Mouse (Mus musculus) cerebellum, adult 9-11 months (tissue): ENCODE measurements around the gene Dusp15.
A peak's percentile ranks its signal among the peaks of the same experiment; 100 is the strongest.

Experiments used
- DNase-seq: peaks from one replicate; pipeline ENCODE4 v3.0.0; 2022

Gene Dusp15

DNA sequence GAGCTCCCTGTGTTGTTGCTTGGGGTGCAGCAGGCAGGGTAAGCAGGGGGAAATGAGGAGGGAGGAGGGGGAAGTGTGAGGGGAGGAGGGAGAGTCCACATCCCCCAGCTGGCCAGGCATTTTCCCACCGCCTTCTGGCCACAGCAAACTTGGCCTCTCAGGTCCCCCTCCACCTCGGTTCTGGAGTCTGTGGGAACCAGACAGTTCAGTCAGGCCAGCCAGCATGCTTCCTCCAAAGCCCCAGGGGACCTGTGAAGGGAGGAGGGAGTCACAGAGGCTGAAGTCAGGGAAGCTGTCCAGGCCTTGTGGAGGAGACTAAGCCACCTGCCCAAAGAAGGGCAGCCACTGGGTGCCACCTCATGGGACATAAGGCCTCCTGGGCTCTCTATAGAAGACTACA lies 21.2 kb downstream of the Dusp15 start:
- no peak for DNase-seq

DNA sequence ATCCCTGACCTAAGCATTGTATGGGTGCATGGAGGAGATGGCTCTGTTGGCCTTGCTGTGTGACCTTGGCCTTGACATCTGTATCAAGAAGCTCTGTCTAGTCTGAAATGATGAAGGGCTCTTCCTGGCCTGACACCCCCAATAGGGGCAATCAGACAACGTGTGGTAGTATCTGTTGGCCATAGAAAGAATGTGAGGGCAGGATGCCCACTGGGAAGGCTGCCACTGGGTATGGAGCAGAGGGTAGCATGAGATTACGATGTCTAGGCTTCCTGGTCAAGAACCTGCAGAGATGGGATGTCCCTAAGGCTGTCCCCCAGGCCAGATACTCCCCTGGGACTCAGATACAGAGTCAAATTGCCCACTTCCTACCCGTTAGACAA lies 22.5 kb downstream of the Dusp15 start:
- no peak for DNase-seq

- no peak for DNase-seq
Observed at GRCm38 (mm10) chr2:152928219-152928987, 23.1 kb downstream of the Dusp15 start.

DNA sequence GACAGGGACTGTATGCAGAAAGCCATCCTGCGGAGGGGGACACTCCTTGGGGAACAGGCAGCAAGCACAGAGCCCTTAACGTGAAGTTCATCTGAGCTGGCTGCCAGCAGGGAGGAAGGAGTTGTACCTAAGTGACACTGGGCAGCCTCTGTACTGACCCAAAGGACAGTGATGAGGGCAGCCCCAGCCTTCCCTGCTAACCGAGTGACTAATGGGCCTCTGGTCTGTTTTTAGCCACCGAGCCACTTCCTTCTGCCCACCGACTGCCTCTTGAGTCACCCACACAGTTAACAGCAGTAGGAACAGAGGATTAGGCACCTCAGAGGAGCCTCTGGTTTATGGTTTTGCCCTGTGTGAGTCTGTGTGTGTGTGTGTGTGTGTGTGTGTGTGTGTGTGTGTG lies 24.1 kb downstream of the Dusp15 start:
- DNase-seq: no peak

DNA sequence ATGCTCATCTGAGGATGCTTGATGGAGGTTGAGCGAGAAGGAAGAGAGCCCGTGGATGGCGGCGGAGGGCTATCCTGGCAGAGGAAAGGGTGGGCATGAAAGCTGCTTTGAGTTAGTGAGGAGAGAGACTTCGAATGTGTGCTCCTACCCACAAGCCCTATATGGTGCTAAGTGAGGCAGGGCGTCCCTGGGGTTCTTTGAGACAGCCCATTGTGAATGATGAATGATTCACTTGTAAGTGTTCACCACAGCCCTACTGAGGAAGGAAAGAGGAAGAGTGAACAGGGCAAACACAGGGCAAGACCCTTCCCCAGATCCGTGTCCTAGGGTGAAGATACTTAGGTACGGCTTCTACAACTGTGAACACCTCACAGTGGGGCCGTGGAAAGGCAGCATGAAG lies 24.6 kb downstream of the Dusp15 start:
- DNase-seq: no peak

GRCm38 (mm10) chr2:152925189-152925872 lies 26.2 kb downstream of the Dusp15 start:
- no peak for DNase-seq

DNA sequence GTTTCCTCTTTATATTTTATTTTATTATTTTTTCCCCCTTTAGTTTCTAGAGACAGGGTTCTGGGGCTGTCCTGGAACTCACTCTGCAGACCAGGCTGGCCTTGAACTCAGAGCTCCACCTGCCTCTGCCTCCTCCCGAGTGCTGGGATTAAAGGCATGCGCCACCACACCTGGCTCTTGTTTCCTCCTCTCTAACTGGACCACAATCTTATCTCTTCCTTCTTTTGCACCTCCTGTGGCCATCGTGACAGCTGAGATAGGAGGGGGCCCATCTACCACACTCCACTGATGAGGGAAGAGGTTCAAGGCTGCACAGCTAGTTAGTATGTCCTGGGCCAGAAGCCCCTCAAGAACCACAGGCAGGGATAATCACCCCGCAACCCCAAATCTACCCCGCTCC lies 27.0 kb downstream of the Dusp15 start:
- DNase-seq: no peak

DNA sequence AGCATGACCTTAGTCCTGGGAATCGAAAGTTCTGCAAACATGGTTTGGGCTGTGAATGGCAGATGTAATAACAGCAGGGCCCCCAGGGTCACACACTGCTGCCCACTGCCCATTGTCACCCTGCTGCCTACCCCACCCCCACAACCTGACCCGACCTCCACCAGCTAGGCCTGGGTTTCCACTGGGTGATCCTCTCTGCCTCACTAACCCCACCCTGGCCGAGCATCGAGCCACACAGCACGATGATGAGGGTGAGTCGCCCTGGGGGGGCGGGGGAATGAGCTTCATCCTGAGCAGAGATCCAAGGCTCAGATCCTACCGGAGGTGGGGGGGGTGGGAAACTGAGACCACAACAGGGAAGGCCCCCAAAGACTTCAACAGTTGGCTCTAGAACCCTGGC lies 27.4 kb downstream of the Dusp15 start:
- DNase-seq: no peak

- DNase-seq: peak; percentile 72
Observed at GRCm38 (mm10) chr2:152923621-152924020, 27.9 kb downstream of the Dusp15 start.

DNA sequence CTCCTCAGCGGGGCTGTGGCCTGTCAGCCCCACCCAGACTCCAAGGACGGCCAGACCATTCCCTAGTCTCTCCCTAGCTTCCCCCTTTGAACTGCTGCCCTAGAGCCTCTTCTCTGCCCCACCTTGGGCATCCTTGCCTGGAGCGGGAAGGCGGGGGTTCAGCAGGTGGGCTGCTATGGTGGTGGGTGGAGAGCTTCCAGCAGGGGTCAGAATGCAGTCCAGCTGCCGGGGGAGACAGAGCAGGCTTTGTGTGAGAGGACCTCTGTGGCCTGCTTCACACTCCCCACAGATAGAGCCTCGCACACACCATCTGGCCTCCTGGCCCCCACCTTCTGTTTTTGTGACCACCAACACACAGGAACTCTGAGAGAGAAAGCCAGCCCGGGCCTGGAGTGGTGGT lies 29.1 kb downstream of the Dusp15 start:
- DNase-seq: no peak

- no peak for DNase-seq
Observed at GRCm38 (mm10) chr2:152917671-152918070, 33.8 kb downstream of the Dusp15 start.

DNA sequence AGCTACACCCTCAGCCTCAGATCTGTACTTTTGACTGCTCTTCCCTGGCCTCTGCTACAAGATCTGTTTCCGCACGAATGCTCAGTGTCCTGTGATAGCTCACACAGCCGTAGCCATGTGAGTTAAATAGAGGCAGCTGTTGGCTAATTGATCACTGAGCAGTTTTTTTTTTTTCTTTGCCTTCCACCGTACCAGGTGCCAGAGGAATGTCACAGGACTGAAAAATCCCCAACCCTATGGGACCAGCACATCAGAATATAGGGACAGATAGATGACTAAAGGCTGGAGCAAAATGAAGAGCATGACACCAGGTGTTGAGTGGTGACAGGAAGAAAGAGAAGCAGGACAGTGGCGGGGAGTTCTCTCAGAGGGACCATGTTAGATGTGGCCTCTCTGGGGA lies 35.4 kb downstream of the Dusp15 start:
- DNase-seq: no peak

- DNase-seq: no peak
Observed at GRCm38 (mm10) chr2:152915453-152915852, 36.0 kb downstream of the Dusp15 start.

DNA sequence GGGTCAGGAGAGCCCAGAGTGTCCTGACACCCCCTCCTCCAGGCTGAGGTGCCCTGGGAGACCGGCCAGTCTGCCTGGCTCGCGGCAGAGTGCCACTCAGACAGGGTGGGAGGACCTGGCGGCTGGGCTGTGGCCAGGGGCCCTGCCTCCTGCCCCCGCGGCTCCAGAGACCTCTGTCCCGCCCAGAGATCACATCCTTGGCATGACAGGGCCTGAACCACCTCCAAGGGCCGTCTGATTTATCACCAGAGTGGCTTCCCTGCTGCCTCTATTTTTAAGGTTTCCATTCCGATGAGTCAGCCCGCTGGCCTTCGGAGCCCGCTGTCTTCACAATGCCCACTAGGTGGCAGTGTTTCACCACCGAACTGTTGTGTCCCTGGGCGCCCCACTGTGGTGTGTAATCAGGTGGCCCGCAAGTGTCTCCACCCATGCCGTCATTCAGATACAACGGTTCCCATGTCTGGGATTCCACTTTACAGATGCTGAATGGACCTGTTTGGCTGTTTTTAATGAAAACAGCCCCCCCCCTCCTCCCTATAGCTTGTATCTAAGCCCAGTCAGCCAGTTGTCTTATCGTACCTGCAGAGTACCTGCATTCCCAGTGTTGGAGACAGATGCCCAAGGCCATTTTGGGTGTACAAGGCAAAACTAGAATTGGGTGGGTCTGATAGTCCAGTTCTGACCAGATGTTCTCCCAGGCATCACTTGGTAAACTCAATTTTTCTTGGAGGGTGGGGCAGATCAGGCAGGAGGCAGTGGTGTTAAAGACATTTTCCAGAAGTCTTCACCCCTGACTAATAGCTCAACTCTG lies 37.0 kb downstream of the Dusp15 start:
- DNase-seq: peak; percentile 85

DNA sequence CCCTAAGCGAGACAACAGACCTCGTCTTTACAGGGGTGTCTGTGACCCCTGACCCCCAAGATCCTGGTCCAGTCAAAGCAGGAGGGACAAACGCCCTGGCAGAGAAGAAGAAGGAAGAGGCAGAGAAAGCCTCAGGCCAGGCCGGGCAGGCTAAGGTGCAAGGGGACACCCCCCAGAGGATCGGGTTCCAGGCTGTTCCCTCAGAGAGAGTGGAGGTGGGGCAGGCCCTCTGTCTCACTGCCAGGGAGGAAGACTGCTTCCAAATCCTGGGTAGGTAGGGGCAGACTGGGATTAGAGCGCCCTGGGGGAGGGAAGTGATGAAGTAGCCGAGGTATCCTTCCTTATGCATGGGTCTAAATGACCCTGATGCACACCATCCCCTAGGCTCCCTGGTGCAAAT lies 38.0 kb downstream of the Dusp15 start:
- no peak for DNase-seq

- DNase-seq: peak; percentile 11
Observed at GRCm38 (mm10) chr2:152911432-152911831, 40.1 kb downstream of the Dusp15 start.

DNA sequence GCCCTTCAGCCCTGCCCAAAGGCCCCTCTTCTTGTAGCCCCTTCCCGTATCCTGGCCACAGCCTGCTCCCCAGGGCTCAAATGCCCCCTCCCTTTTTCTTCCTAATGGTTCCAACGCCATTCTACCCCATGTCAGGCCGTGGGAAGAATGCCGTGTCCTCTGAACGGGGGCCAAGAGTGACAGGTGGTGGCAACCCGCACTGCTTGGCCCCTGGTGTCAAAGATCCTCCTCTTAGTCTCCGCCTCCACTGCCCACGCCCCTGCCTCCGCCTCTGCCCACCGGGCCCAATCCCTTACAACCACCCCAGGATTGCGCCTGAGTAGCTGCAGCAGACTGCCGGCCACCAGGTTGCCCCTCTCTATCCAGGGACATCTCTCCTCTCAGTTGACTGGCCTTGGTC lies 40.5 kb downstream of the Dusp15 start, which contains the start of gene Mylk2:
TSS of gene Mylk2 (plus strand) at position 322 of the 400 bp plus-strand sequence.
- DNase-seq: peak; percentile 28

DNA sequence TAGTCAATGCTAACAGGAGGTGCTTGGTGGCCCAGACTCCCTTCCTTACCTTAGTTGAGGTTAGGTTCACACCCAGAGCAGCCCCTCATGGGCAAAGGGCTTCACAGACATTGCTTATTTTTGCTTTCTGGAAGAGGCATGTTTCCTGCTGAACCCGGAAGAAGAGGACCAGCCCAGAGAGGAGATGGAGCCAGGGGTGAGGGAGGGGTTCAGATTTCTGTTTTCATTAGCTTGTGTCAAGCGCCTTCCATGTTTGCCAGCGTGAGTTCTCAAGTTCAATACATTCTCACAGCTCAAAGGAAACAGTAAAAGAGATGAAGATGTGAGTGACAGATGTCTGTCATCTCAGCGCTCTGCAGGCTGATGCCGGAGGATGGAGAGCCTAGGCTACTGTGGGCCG lies 41.6 kb downstream of the Dusp15 start:
- DNase-seq: peak; percentile 2

GRCm38 (mm10) chr2:152907114-152907943 lies 44.2 kb downstream of the Dusp15 start:
- DNase-seq: peak; percentile 21

- DNase-seq: peak; percentile 7
Observed at GRCm38 (mm10) chr2:152906274-152907037, 45.0 kb downstream of the Dusp15 start.

DNA sequence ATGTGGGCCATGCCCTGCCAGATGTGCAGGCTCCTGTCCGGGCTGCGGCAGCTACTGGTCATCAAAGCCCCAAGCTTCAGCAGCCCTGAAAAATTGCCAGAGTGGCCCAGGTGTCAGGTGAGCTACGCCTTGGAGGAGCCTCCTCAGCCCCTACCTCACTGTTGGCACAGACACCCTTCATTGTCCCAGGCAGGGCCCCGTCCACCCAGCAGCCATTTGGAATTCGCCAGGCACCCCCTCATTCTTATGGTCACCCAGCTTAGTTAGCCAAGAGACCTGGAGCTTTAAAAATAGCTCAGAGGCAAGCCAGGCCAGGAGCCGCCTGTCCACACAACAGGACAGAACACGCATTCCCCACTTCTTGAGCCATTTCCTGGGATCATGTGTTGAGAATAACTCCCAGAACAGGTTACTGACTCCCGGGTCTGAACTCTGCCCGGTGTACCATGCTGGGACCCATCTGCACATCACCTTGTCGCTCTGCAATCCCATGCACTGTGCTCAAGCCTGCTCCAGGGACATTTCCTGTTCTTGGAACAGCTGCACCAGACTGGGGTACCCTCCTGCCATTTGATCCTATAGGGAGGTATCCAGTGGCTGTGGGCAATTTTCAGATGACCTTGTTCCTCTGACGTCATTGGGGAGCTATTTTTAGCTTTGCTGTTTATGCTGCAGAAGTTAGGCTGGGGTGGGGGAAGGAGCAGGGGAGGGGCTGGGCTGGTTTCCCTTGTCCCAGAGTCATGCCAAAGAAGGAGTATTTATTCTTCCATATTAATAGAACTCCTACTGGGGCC lies 46.3 kb downstream of the Dusp15 start:
- DNase-seq: peak; percentile 7
